Mouse (Mus musculus) kidney, embryonic 16.5 days (tissue): Measurements from ENCODE around the gene Mettl16. TPM values are rescaled to one million over a fixed set of nuclear protein-coding genes. Genes with fewer than 3 reads are reported as not detected.

Source experiments
- ATAC-seq: fragments of 200-750 bp; cut with Nextera tagmentation; 2 replicates; pipeline ENCODE4 v1.8.0; 2017; ENCODE audit warnings: moderate TSS enrichment; ENCODE audit not compliant: low FRiP score, low TSS enrichment
- H3K27ac ChIP-seq: fragments of 300-500 bp; sonication (generic); 2 replicates; pipeline ENCODE4 v1.5.1; 2014; ENCODE audit warnings: low read length
- H3K27me3 ChIP-seq: fragments of 300-500 bp; sonication (generic); 2 replicates; pipeline ENCODE4 v1.6.1; 2014; ENCODE audit warnings: low read length, control low read depth, mixed read lengths; ENCODE audit not compliant: insufficient read depth
- H3K36me3 ChIP-seq: fragments of 300-500 bp; sonication (generic); 2 replicates; pipeline ENCODE4 v1.6.1; 2014; ENCODE audit warnings: low read length, control low read depth, mixed read lengths; ENCODE audit not compliant: insufficient read depth
- H3K4me1 ChIP-seq: fragments of 300-500 bp; sonication (generic); 2 replicates; pipeline ENCODE4 v1.6.1; 2014; ENCODE audit warnings: low read length, control low read depth, mixed read lengths; ENCODE audit not compliant: insufficient read depth
- H3K4me2 ChIP-seq: fragments of 300-500 bp; sonication (generic); replicated peaks from 2 replicates; pipeline ENCODE4 v1.6.1; 2014; ENCODE audit warnings: low read depth, low read length
- H3K4me3 ChIP-seq: fragments of 300-500 bp; sonication (generic); 2 replicates; pipeline ENCODE4 v1.5.1; 2014; ENCODE audit warnings: mild to moderate bottlenecking, low read length
- H3K9ac ChIP-seq: fragments of 300-500 bp; sonication (generic); replicated peaks from 2 replicates; pipeline ENCODE4 v1.6.1; 2014; ENCODE audit warnings: low read length
- H3K9me3 ChIP-seq: fragments of 300-500 bp; sonication (generic); 2 replicates; pipeline ENCODE4 v1.6.1; 2016; ENCODE audit warnings: low read length, control low read depth
- WGBS: fragments of 180-500 bp; shearing (Covaris S2); extraction: QIAGEN DNeasy Blood & Tissue Kit; methylation state at CpG from one replicate; pipeline ENCODE4 v1.1.7; 2014; 5-methylcytosine and 5-hydroxymethylcytosine counted together
- microRNA-seq: library from miRNA; unstranded; fragments of <30 nt; microRNA quantifications from one replicate; pipeline ENCODE4, GENCODE M21; 2016
- polyA plus RNA-seq: library from polyadenylated mRNA; unstranded; fragments of >200 nt; fragmentation: Nextera tagmentation; extraction: Ambion mirVana; gene quantifications from 2 replicates; pipeline ENCODE4 v1.2.1, GENCODE M21; 2015

Gene Mettl16
- polyA plus RNA-seq, 1 experiment from 2014 or later: 53.3 TPM

- H3K4me3 ChIP-seq: no peak overlapping the region
- 0 out of 2 replicates have a peak, but pooled peaks cover 2% of the 10 kb centered on the region for H3K36me3 ChIP-seq
- ATAC-seq: no peak
- H3K4me2 ChIP-seq: no peak overlapping the region
- H3K9ac ChIP-seq: 0 out of 2 replicates have a peak overlapping the region, but pooled peaks have one; percentile 6
- no peaks in the 10 kb centered on the region for H3K9me3 ChIP-seq
- peaks cover 17% of the 10 kb centered on the region for H3K4me1 ChIP-seq
- 34% methylated on average over 12 of the region's 12 CpGs for WGBS
- no peaks in the 10 kb centered on the region for H3K27me3 ChIP-seq
- no peak overlapping the region for H3K27ac ChIP-seq
These were observed 100.5 kb downstream of the Mettl16 start for GRCm38 (mm10) chr11:74870991-74871622.

- Histone ChIP-seq H3K9me3 (no peaks in the 10 kb centered on the region), H3K4me1 (peaks cover 24% of the 10 kb centered on the region), H3K4me2 (no peak overlapping the region), H3K4me3 (no peak overlapping the region), H3K36me3 (no peaks in the 10 kb centered on the region), H3K27ac (no peak overlapping the region), H3K27me3 (no peaks in the 10 kb centered on the region), H3K9ac (0 out of 2 replicates have a peak overlapping the region, but pooled peaks have one; percentile 10)
- WGBS: 48% methylated on average over 3 of the region's 3 CpGs
- peak; percentile 72 for ATAC-seq
These were observed 104.0 kb downstream of the Mettl16 start for GRCm38 (mm10) chr11:74874630-74875029.

- ATAC-seq: peak; percentile 76; the same call in 1 of the 2 replicates
- WGBS: 8% methylated on average over 9 of the region's 9 CpGs
- H3K27me3 ChIP-seq: no peaks in the 10 kb centered on the region
- H3K9ac ChIP-seq: no peak overlapping the region
- H3K4me2 ChIP-seq: peak overlapping the region; percentile 28; the same call in 1 of the 2 replicates
- no peaks in the 10 kb centered on the region for H3K36me3 ChIP-seq
- H3K9me3 ChIP-seq: no peaks in the 10 kb centered on the region
- H3K4me3 ChIP-seq: no peak overlapping the region
- peaks cover 17% of the 10 kb centered on the region for H3K4me1 ChIP-seq
- no peak overlapping the region for H3K27ac ChIP-seq
These were observed 106.2 kb downstream of the Mettl16 start for GRCm38 (mm10) chr11:74876801-74877200.

Small RNAs within 50 kb of the gene (microRNA-seq; reads per million reads assigned to microRNA genes)
- 0.79 reads per million for gene Mir6926

Other genes with a start within 250 kb of the Mettl16 start
- gene Rap1gap2, start 159.9 kb upstream of the Mettl16 start, polyA plus RNA-seq: 5.5 and 6.2 TPM in 2 replicates
- gene Ccdc92b, start 151.2 kb upstream of the Mettl16 start, polyA plus RNA-seq: 0.17 TPM in 2 replicates
- gene Cluh, start 121.3 kb upstream of the Mettl16 start, polyA plus RNA-seq: 44.6 and 46.3 TPM in 2 replicates
- 34.4 and 36.9 TPM in 2 replicates for gene Pafah1b1, start 46.2 kb upstream of the Mettl16 start, polyA plus RNA-seq
- 4.7 and 4.8 TPM in 2 replicates for gene Mnt, start 60.1 kb downstream of the Mettl16 start, polyA plus RNA-seq
- 6.6 and 7.1 TPM in 2 replicates for gene Sgsm2, start 126.2 kb downstream of the Mettl16 start, polyA plus RNA-seq
- gene Tsr1, start 127.2 kb downstream of the Mettl16 start, polyA plus RNA-seq: 50.1 and 50.8 TPM in 2 replicates
- gene Smg6, start 155.0 kb downstream of the Mettl16 start, polyA plus RNA-seq: 17.9 and 20.5 TPM in 2 replicates
- gene Srr, start 155.1 kb downstream of the Mettl16 start, polyA plus RNA-seq: 24.5 and 25.1 TPM in 2 replicates